Mouse (Mus musculus): ENCODE data around the gene Zfp369. TPM values are rescaled to one million over a fixed set of nuclear protein-coding genes. Genes with fewer than 3 reads are reported as not detected.

Gene Zfp369
- 53.0 TPM for polyA plus RNA-seq (2015; fragmentation: Illumina TruSeq; extraction: RNeasy Lipid Tissue Mini Kit (QIAGEN cat#74804); ENCODE audit: insufficient read depth, low replicate concordance)

GRCm38 (mm10) chr13:65278383-65279341 lies at the start of gene Zfp369:
Gene Zfp369 (plus strand): TSS chr13:65278814.

GRCm38 (mm10) chr13:65259239-65259638 lies 19.4 kb upstream of the Zfp369 start, which contains the start of gene Gm10775:
Gene Gm10775 (plus strand): TSS chr13:65259539.

Other genes with a start within 250 kb of the Zfp369 start
- gene Spata31d1c, start 245.8 kb upstream of the Zfp369 start, polyA plus RNA-seq (2015; fragmentation: Illumina TruSeq; extraction: RNeasy Lipid Tissue Mini Kit (QIAGEN cat#74804); ENCODE audit: insufficient read depth, low replicate concordance): not detected
- not detected for gene Prss47, start 226.1 kb upstream of the Zfp369 start, polyA plus RNA-seq (2015; fragmentation: Illumina TruSeq; extraction: RNeasy Lipid Tissue Mini Kit (QIAGEN cat#74804); ENCODE audit: insufficient read depth, low replicate concordance)
- gene Mfsd14b, start 165.8 kb upstream of the Zfp369 start, polyA plus RNA-seq (2015; fragmentation: Illumina TruSeq; extraction: RNeasy Lipid Tissue Mini Kit (QIAGEN cat#74804); ENCODE audit: insufficient read depth, low replicate concordance): 59.8 TPM
- gene Olfr465-ps1, start 140.7 kb upstream of the Zfp369 start, polyA plus RNA-seq (2015; fragmentation: Illumina TruSeq; extraction: RNeasy Lipid Tissue Mini Kit (QIAGEN cat#74804); ENCODE audit: insufficient read depth, low replicate concordance): not detected
- not detected for gene Olfr466, start 128.6 kb upstream of the Zfp369 start, polyA plus RNA-seq (2015; fragmentation: Illumina TruSeq; extraction: RNeasy Lipid Tissue Mini Kit (QIAGEN cat#74804); ENCODE audit: insufficient read depth, low replicate concordance)
- gene Nlrp4f, start 72.8 kb upstream of the Zfp369 start, polyA plus RNA-seq (2015; fragmentation: Illumina TruSeq; extraction: RNeasy Lipid Tissue Mini Kit (QIAGEN cat#74804); ENCODE audit: insufficient read depth, low replicate concordance): not detected
- not detected for gene Gm10775, start 19.3 kb upstream of the Zfp369 start, polyA plus RNA-seq (2015; fragmentation: Illumina TruSeq; extraction: RNeasy Lipid Tissue Mini Kit (QIAGEN cat#74804); ENCODE audit: insufficient read depth, low replicate concordance)
- gene Gm10139, start 233.9 kb downstream of the Zfp369 start, polyA plus RNA-seq (2015; fragmentation: Illumina TruSeq; extraction: RNeasy Lipid Tissue Mini Kit (QIAGEN cat#74804); ENCODE audit: insufficient read depth, low replicate concordance): not detected

Measured in spleen, adult 10 weeks (tissue).